Mouse (Mus musculus) kidney, postnatal 0 days (tissue): ENCODE measurements around the gene Nms. TPM values are rescaled to one million over a fixed set of nuclear protein-coding genes. Genes with fewer than 3 reads are reported as not detected.
A peak's percentile ranks its signal among the peaks of the same experiment; 100 is the strongest.

Experiments used
- ATAC-seq: fragments of 200-750 bp; cut with Nextera tagmentation; replicated peaks from 2 replicates; pipeline ENCODE4 v1.8.0; 2017; ENCODE audit warnings: low read depth, moderate number of reproducible peaks, moderate TSS enrichment, moderate library complexity; ENCODE audit not compliant: low FRiP score
- DNase-seq: peaks from one replicate; pipeline ENCODE4 v3.0.0-alpha.2; 2016; ENCODE audit warnings: low spot score
- H3K27ac ChIP-seq: fragments of 300-500 bp; sonication (generic); 2 replicates; pipeline ENCODE4 v1.5.1; 2014; ENCODE audit warnings: mild to moderate bottlenecking
- H3K27me3 ChIP-seq: fragments of 300-500 bp; sonication (generic); 2 replicates; pipeline ENCODE4 v1.6.1; 2014; ENCODE audit warnings: low read length, mixed read lengths; ENCODE audit not compliant: insufficient read depth
- H3K36me3 ChIP-seq: fragments of 300-500 bp; sonication (generic); 2 replicates; pipeline ENCODE4 v1.6.1; 2014; ENCODE audit warnings: low read length, mixed read lengths; ENCODE audit not compliant: insufficient read depth
- H3K4me1 ChIP-seq: fragments of 300-500 bp; sonication (generic); replicated peaks from 2 replicates; pipeline ENCODE4 v1.6.1; 2014; ENCODE audit warnings: antibody characterized with exemption, low read length, mixed read lengths; ENCODE audit not compliant: insufficient read depth
- H3K4me2 ChIP-seq: fragments of 300-500 bp; sonication (generic); 2 replicates; pipeline ENCODE4 v1.6.1; 2014; ENCODE audit warnings: mild to moderate bottlenecking, low read length, moderate library complexity, mixed read lengths
- H3K4me3 ChIP-seq: fragments of 300-500 bp; sonication (generic); replicated peaks from 2 replicates; pipeline ENCODE4 v1.5.1; 2014; ENCODE audit warnings: low read depth, low read length
- H3K9ac ChIP-seq: fragments of 300-500 bp; sonication (generic); 2 replicates; pipeline ENCODE4 v1.6.1; 2014; ENCODE audit warnings: low read depth, low read length
- H3K9me3 ChIP-seq: fragments of 300-500 bp; sonication (generic); replicated peaks from 2 replicates; pipeline ENCODE4 v1.6.1; 2016; ENCODE audit warnings: low read length, inconsistent platforms, mixed read lengths
- CTCF ChIP-seq: IDR thresholded peaks from 2 replicates; pipeline ENCODE4 v1.5.1; 2016; ENCODE audit warnings: antibody characterized with exemption, low read depth, mild to moderate bottlenecking, moderate library complexity
- WGBS: fragments of 180-500 bp; shearing (Covaris S2); extraction: QIAGEN DNeasy Blood & Tissue Kit; methylation state at CpG from one replicate; pipeline ENCODE4 v1.1.7; 2014; 5-methylcytosine and 5-hydroxymethylcytosine counted together
- polyA plus RNA-seq: library from polyadenylated mRNA; unstranded; fragments of >200 nt; fragmentation: Nextera tagmentation; extraction: Ambion mirVana; gene quantifications from 2 replicates; pipeline ENCODE4 v1.2.1, GENCODE M21; 2015

Gene Nms
- polyA plus RNA-seq, 1 experiment from 2014 or later, result not detected

- Histone ChIP-seq H3K4me1 (0 out of 2 replicates have a peak, but pooled peaks cover 2% of the 10 kb centered on the region), H3K4me3 (peak overlapping the region; percentile 68), H3K4me2 (peak overlapping the region; percentile 76), H3K36me3 (0 out of 2 replicates have a peak, but pooled peaks cover 5% of the 10 kb centered on the region), H3K27me3 (no peaks in the 10 kb centered on the region), H3K27ac (peak overlapping the region; percentile 90), H3K9me3 (no peaks in the 10 kb centered on the region), H3K9ac (peak overlapping the region; percentile 70)
- DNase-seq, result peak; percentile 99
- 5% methylated on average over 38 of the region's 38 CpGs for WGBS
- ATAC-seq, result peak; percentile 99
- TF ChIP-seq CTCF, result no peak
Measured at GRCm38 (mm10) chr1:38987080-38987864, 48.3 kb downstream of the Nms start.

GRCm38 (mm10) chr1:38987865-38988211, 48.9 kb downstream of the Nms start:
- WGBS, result under 1% methylated on average over 22 of the region's 25 CpGs
- no peak for DNase-seq
- H3K27ac ChIP-seq, result peak overlapping the region; percentile 90
- peak; percentile 90 for ATAC-seq
- peak overlapping the region; percentile 68 for H3K4me3 ChIP-seq
- no peaks in the 10 kb centered on the region for H3K27me3 ChIP-seq
- H3K36me3 ChIP-seq, result 0 out of 2 replicates have a peak, but pooled peaks cover 10% of the 10 kb centered on the region
- TF ChIP-seq CTCF, result no peak
- H3K9ac ChIP-seq, result peak overlapping the region; percentile 70
- H3K4me1 ChIP-seq, result 0 out of 2 replicates have a peak, but pooled peaks cover 2% of the 10 kb centered on the region
- H3K9me3 ChIP-seq, result no peaks in the 10 kb centered on the region
- H3K4me2 ChIP-seq, result peak overlapping the region; percentile 76

GRCm38 (mm10) chr1:38988357-38988756, 49.4 kb downstream of the Nms start:
- H3K27ac ChIP-seq, result peak overlapping the region; percentile 90; the same call in 1 of the 2 replicates
- peak; percentile 25 for DNase-seq
- H3K4me2 ChIP-seq, result peak overlapping the region; percentile 76
- TF ChIP-seq CTCF, result no peak
- H3K9me3 ChIP-seq, result no peaks in the 10 kb centered on the region
- ATAC-seq, result no peak
- H3K27me3 ChIP-seq, result no peaks in the 10 kb centered on the region
- H3K36me3 ChIP-seq, result 0 out of 2 replicates have a peak, but pooled peaks cover 14% of the 10 kb centered on the region
- H3K9ac ChIP-seq, result peak overlapping the region; percentile 70
- WGBS, result 20% methylated on average over 7 of the region's 7 CpGs
- H3K4me1 ChIP-seq, result 0 out of 2 replicates have a peak, but pooled peaks cover 2% of the 10 kb centered on the region
- H3K4me3 ChIP-seq, result peak overlapping the region; percentile 68

GRCm38 (mm10) chr1:38992365-38992764, 53.4 kb downstream of the Nms start:
- no peak overlapping the region for H3K4me2 ChIP-seq
- DNase-seq, result no peak
- no peaks in the 10 kb centered on the region for H3K4me1 ChIP-seq
- no peak overlapping the region for H3K9ac ChIP-seq
- H3K9me3 ChIP-seq, result no peaks in the 10 kb centered on the region
- H3K36me3 ChIP-seq, result peaks cover 38% of the 10 kb centered on the region
- WGBS, result 87% methylated on average over 3 of the region's 3 CpGs
- no peaks in the 10 kb centered on the region for H3K27me3 ChIP-seq
- H3K27ac ChIP-seq, result no peak overlapping the region
- ATAC-seq, result no peak
- no peak for TF ChIP-seq CTCF
- H3K4me3 ChIP-seq, result no peak overlapping the region

Other genes starting within 250 kb of the Nms start
- 0.77 and 0.82 TPM in 2 replicates for gene Lonrf2, start 102.4 kb upstream of the Nms start, polyA plus RNA-seq
- gene Chst10, start 41.0 kb upstream of the Nms start, polyA plus RNA-seq, result 3.3 and 3.9 TPM in 2 replicates
- gene Pdcl3, start 46.5 kb downstream of the Nms start, polyA plus RNA-seq, result 189 and 198 TPM in 2 replicates